14 mouse cellular contexts compared by ENCODE assay signal in genomic region chr2:91217032-91217431, GRCm38 (mm10). TPM values are rescaled to one million over a fixed set of nuclear protein-coding genes. Genes with fewer than 3 reads are reported as not detected.
DNase-seq lines count a peak whose midpoint lies in the region; ATAC-seq and TF ChIP-seq lines count a peak whose summit lies in the region.
"Had no signal": no experiment of that assay in that cellular context is flagged by ENCODE, and none has a peak within 500 bp of the region (broad histone marks: within the 10 kb centered on the region; RNA-seq: fewer than 3 reads in every experiment).

No protein-coding gene starts in this region.

- no peak overlapping the region for H3K27ac ChIP-seq in embryonic facial prominence, embryonic 13.5 days
- H3K27ac ChIP-seq in embryonic facial prominence, embryonic 10.5 days (replicated peaks) = no peak overlapping the region
- no peak overlapping the region; the same call in 1 of the 2 replicates for H3K27ac ChIP-seq in lung, embryonic 16.5 days (ENCODE audit: low read length)
- H3K27ac ChIP-seq: heart, embryonic 10.5 days; liver, embryonic 13.5 days; midbrain, embryonic 12.5 days had no signal

- TF ChIP-seq CTCF in brain, embryonic 14.5 days (IDR thresholded peaks at IDR 0.05; ENCODE audit: borderline replicate concordance, extremely low read depth, insufficient read depth, insufficient read length) = no peak

- TF ChIP-seq POLR2A in brain, embryonic 14.5 days (IDR thresholded peaks at IDR 0.05; ENCODE audit: borderline replicate concordance, extremely low read depth, insufficient read depth, insufficient read length, poor library complexity, severe bottlenecking) = no peak

- H3K36me3 ChIP-seq in embryonic facial prominence, embryonic 13.5 days = peaks cover 41% of the 10 kb centered on the region
- peaks cover 52% of the 10 kb centered on the region for H3K36me3 ChIP-seq in embryonic facial prominence, embryonic 10.5 days (replicated peaks)
- H3K36me3 ChIP-seq in lung, embryonic 16.5 days (ENCODE audit: control insufficient read depth, insufficient read depth, low read length) = peaks cover 9% of the 10 kb centered on the region

- WGBS in embryonic facial prominence, embryonic 13.5 days = 67% methylated on average over 4 of the region's 4 CpGs
- WGBS in embryonic facial prominence, embryonic 10.5 days = 75% methylated on average over 4 of the region's 4 CpGs
- WGBS in lung, embryonic 16.5 days = 41% methylated on average over 4 of the region's 4 CpGs

- no peaks in the 10 kb centered on the region for H3K27me3 ChIP-seq in embryonic facial prominence, embryonic 13.5 days
- H3K27me3 ChIP-seq in embryonic facial prominence, embryonic 10.5 days (replicated peaks; ENCODE audit: low read depth, poor library complexity, severe bottlenecking) = no peaks in the 10 kb centered on the region
- H3K27me3 ChIP-seq in lung, embryonic 16.5 days (ENCODE audit: control insufficient read depth, insufficient read depth, low read depth, low read length) = no peaks in the 10 kb centered on the region
- H3K27me3 ChIP-seq: CH12.LX; liver, embryonic 13.5 days; midbrain, embryonic 12.5 days had no signal

- no peak overlapping the region for H3K4me2 ChIP-seq in embryonic facial prominence, embryonic 13.5 days
- H3K4me2 ChIP-seq in lung, embryonic 16.5 days (ENCODE audit: low read depth, low read length) = no peak overlapping the region
- H3K4me2 ChIP-seq: liver, embryonic 13.5 days; midbrain, embryonic 12.5 days had no signal

- no peak for DNase-seq in embryonic facial prominence, embryonic 10.5 days (ENCODE audit: low spot score)
- DNase-seq in lung, adult 18-20 months = no peak
- DNase-seq in brain, embryonic 14.5 days (ENCODE audit: low read depth) = peak; percentile 51
- peak; percentile 60 for DNase-seq in thymus, postnatal 0 days (ENCODE audit: low spot score)
- no peak for DNase-seq in layer of hippocampus, adult 9-11 months
- DNase-seq in gastrocnemius, adult 8-10 months (ENCODE audit: low spot score in 2 of 2) = no peak
- DNase-seq: kidney, postnatal 14 days; liver, embryonic 13.5 days; spleen, adult 18-20 months had no signal

- no peaks in the 10 kb centered on the region for H3K4me1 ChIP-seq in embryonic facial prominence, embryonic 13.5 days
- no peaks in the 10 kb centered on the region for H3K4me1 ChIP-seq in embryonic facial prominence, embryonic 10.5 days
- H3K4me1 ChIP-seq in lung, embryonic 16.5 days (replicated peaks; ENCODE audit: control insufficient read depth, insufficient read depth, low read length) = no peaks in the 10 kb centered on the region
- H3K4me1 ChIP-seq: heart, embryonic 10.5 days; liver, embryonic 13.5 days; midbrain, embryonic 12.5 days had no signal

- H3K9ac ChIP-seq in embryonic facial prominence, embryonic 13.5 days = 0 out of 2 replicates have a peak overlapping the region, but pooled peaks have one; percentile 6
- H3K9ac ChIP-seq in lung, embryonic 16.5 days (ENCODE audit: low read length) = no peak overlapping the region
- H3K9ac ChIP-seq: liver, embryonic 13.5 days; midbrain, embryonic 12.5 days had no signal

- no peaks in the 10 kb centered on the region for H3K9me3 ChIP-seq in embryonic facial prominence, embryonic 13.5 days
- no peaks in the 10 kb centered on the region for H3K9me3 ChIP-seq in embryonic facial prominence, embryonic 10.5 days
- no peaks in the 10 kb centered on the region for H3K9me3 ChIP-seq in lung, embryonic 16.5 days (ENCODE audit: control insufficient read depth, low read length)
- H3K9me3 ChIP-seq: heart, embryonic 10.5 days; liver, embryonic 13.5 days; midbrain, embryonic 12.5 days had no signal

- H3K4me3 ChIP-seq in embryonic facial prominence, embryonic 13.5 days = no peak overlapping the region
- no peak overlapping the region for H3K4me3 ChIP-seq in embryonic facial prominence, embryonic 10.5 days
- H3K4me3 ChIP-seq in lung, embryonic 16.5 days (ENCODE audit: low read length) = no peak overlapping the region
- H3K4me3 ChIP-seq: heart, embryonic 10.5 days; liver, embryonic 13.5 days; midbrain, embryonic 12.5 days had no signal

- ATAC-seq in embryonic facial prominence, embryonic 13.5 days (ENCODE audit: insufficient number of reproducible peaks, insufficient read depth, low FRiP score, low TSS enrichment, low read depth) = no peak
- peak; percentile 38; the same call in 1 of the 2 replicates for ATAC-seq in lung, embryonic 16.5 days (ENCODE audit: low read depth)

RNA-seq across cellular contexts. Expression of gene Acp2, which starts 14.3 kb away (rescaled TPM):
- polyA plus RNA-seq in embryonic facial prominence, embryonic 13.5 days (2015; fragmentation: Nextera tagmentation; extraction: Ambion mirVana) = 28.6 and 29.0 TPM in 2 replicates
- 26.0 and 29.0 TPM in 2 replicates for polyA plus RNA-seq in embryonic facial prominence, embryonic 10.5 days (2016; fragmentation: Nextera tagmentation; extraction: Ambion mirVana)
- polyA plus RNA-seq in lung, embryonic 16.5 days (2015; fragmentation: Nextera tagmentation; extraction: Ambion mirVana) = 32.6 and 33.3 TPM in 2 replicates
- polyA plus RNA-seq in brain, embryonic 14.5 days (2012; rRNA removed) = 33.5 and 41.2 TPM in 2 replicates
- polyA plus RNA-seq in thymus, postnatal 0 days (2015; fragmentation: Nextera tagmentation; extraction: Ambion mirVana) = 15.5 and 15.6 TPM in 2 replicates
- 10 to 100 TPM; 10.2 to 11.1 (median 10.5) TPM for total RNA-seq in gastrocnemius, adult 8-10 months (2022)

RNA-seq across cellular contexts. Expression of gene Nr1h3, which starts 14.4 kb away (rescaled TPM):
- polyA plus RNA-seq in embryonic facial prominence, embryonic 13.5 days (2015; fragmentation: Nextera tagmentation; extraction: Ambion mirVana) = 0.83 and 1.9 TPM in 2 replicates
- 1.1 and 1.4 TPM in 2 replicates for polyA plus RNA-seq in embryonic facial prominence, embryonic 10.5 days (2016; fragmentation: Nextera tagmentation; extraction: Ambion mirVana)
- polyA plus RNA-seq in lung, embryonic 16.5 days (2015; fragmentation: Nextera tagmentation; extraction: Ambion mirVana) = 27.0 and 30.8 TPM in 2 replicates
- polyA plus RNA-seq in brain, embryonic 14.5 days (2012; rRNA removed) = 3.3 and 3.9 TPM in 2 replicates
- 7.2 and 9.6 TPM in 2 replicates for polyA plus RNA-seq in thymus, postnatal 0 days (2015; fragmentation: Nextera tagmentation; extraction: Ambion mirVana)
- total RNA-seq in gastrocnemius, adult 8-10 months (2022) = 10 to 100 TPM; 20.7 to 31.4 (median 24.5) TPM

RNA-seq across cellular contexts. Expression of gene Ddb2, which starts 19.8 kb away (rescaled TPM):
- polyA plus RNA-seq in embryonic facial prominence, embryonic 13.5 days (2015; fragmentation: Nextera tagmentation; extraction: Ambion mirVana) = 20.0 and 23.6 TPM in 2 replicates
- polyA plus RNA-seq in embryonic facial prominence, embryonic 10.5 days (2016; fragmentation: Nextera tagmentation; extraction: Ambion mirVana) = 9.3 and 9.9 TPM in 2 replicates
- polyA plus RNA-seq in lung, embryonic 16.5 days (2015; fragmentation: Nextera tagmentation; extraction: Ambion mirVana) = 22.0 and 22.1 TPM in 2 replicates
- 25.2 and 39.5 TPM in 2 replicates for polyA plus RNA-seq in brain, embryonic 14.5 days (2012; rRNA removed)
- polyA plus RNA-seq in thymus, postnatal 0 days (2015; fragmentation: Nextera tagmentation; extraction: Ambion mirVana) = 33.7 and 35.8 TPM in 2 replicates
- total RNA-seq in gastrocnemius, adult 8-10 months (2022) = 1 to 10 TPM; 1.2 to 3.5 (median 2.0) TPM

RNA-seq across cellular contexts. Expression of gene Madd, which starts 33.4 kb away (rescaled TPM):
- 16.5 and 18.2 TPM in 2 replicates for polyA plus RNA-seq in embryonic facial prominence, embryonic 13.5 days (2015; fragmentation: Nextera tagmentation; extraction: Ambion mirVana)
- polyA plus RNA-seq in embryonic facial prominence, embryonic 10.5 days (2016; fragmentation: Nextera tagmentation; extraction: Ambion mirVana) = 12.1 and 13.4 TPM in 2 replicates
- 10.4 and 12.7 TPM in 2 replicates for polyA plus RNA-seq in lung, embryonic 16.5 days (2015; fragmentation: Nextera tagmentation; extraction: Ambion mirVana)
- 71.0 and 107 TPM in 2 replicates for polyA plus RNA-seq in brain, embryonic 14.5 days (2012; rRNA removed)
- polyA plus RNA-seq in thymus, postnatal 0 days (2015; fragmentation: Nextera tagmentation; extraction: Ambion mirVana) = 15.9 and 27.0 TPM in 2 replicates
- 1 to 10 TPM; 1.5 to 3.4 (median 2.2) TPM for total RNA-seq in gastrocnemius, adult 8-10 months (2022)

RNA-seq across cellular contexts. Expression of gene Pacsin3, which starts 38.7 kb away (rescaled TPM):
- polyA plus RNA-seq in embryonic facial prominence, embryonic 13.5 days (2015; fragmentation: Nextera tagmentation; extraction: Ambion mirVana) = 42.1 and 44.2 TPM in 2 replicates
- polyA plus RNA-seq in embryonic facial prominence, embryonic 10.5 days (2016; fragmentation: Nextera tagmentation; extraction: Ambion mirVana) = 33.4 and 33.6 TPM in 2 replicates
- polyA plus RNA-seq in lung, embryonic 16.5 days (2015; fragmentation: Nextera tagmentation; extraction: Ambion mirVana) = 52.8 and 57.4 TPM in 2 replicates
- 17.0 and 20.7 TPM in 2 replicates for polyA plus RNA-seq in brain, embryonic 14.5 days (2012; rRNA removed)
- 4.3 and 5.9 TPM in 2 replicates for polyA plus RNA-seq in thymus, postnatal 0 days (2015; fragmentation: Nextera tagmentation; extraction: Ambion mirVana)
- total RNA-seq in gastrocnemius, adult 8-10 months (2022) = 100 to 1,000 TPM; 324 to 413 (median 369) TPM

Comparison
In these comparisons a context has a peak if more than half of its experiments do, and no peak if none do; other contexts are left out.
1. DNase-seq: peak in brain, embryonic 14.5 days (single experiment) and thymus, postnatal 0 days (single experiment); none in embryonic facial prominence, embryonic 10.5 days (single experiment), lung, adult 18-20 months (0 of 2), layer of hippocampus, adult 9-11 months (single experiment) and gastrocnemius, adult 8-10 months (0 of 2).